Mouse (Mus musculus) liver, postnatal 0 days (tissue): ENCODE data around the gene Fxyd6. TPM values are rescaled to one million over a fixed set of nuclear protein-coding genes. Genes with fewer than 3 reads are reported as not detected.

Experiments used
- ATAC-seq: fragments of 200-750 bp; cut with Nextera tagmentation; 2 replicates; pipeline ENCODE4 v1.8.0; 2017; ENCODE audit warnings: mild to moderate bottlenecking, moderate library complexity
- DNase-seq: peaks from one replicate; pipeline ENCODE4 v3.0.0-alpha.2; 2016
- H3K27ac ChIP-seq: fragments of 300-500 bp; sonication (generic); 2 replicates; pipeline ENCODE4 v1.5.1; 2014; ENCODE audit warnings: antibody characterized with exemption, moderate library complexity, mild to moderate bottlenecking, low read depth
- H3K27me3 ChIP-seq: fragments of 300-500 bp; sonication (generic); 2 replicates; pipeline ENCODE4 v1.6.1; 2014; ENCODE audit warnings: low read length, control low read depth, mixed read lengths; ENCODE audit not compliant: insufficient read depth
- H3K36me3 ChIP-seq: fragments of 300-500 bp; sonication (generic); replicated peaks from 2 replicates; pipeline ENCODE4 v1.6.1; 2014; ENCODE audit warnings: mild to moderate bottlenecking, control low read depth, low read length, moderate library complexity, mixed read lengths; ENCODE audit not compliant: insufficient read depth
- H3K4me1 ChIP-seq: fragments of 300-500 bp; sonication (generic); 2 replicates; pipeline ENCODE4 v1.6.1; 2014; ENCODE audit warnings: antibody characterized with exemption, mild to moderate bottlenecking, control low read depth; ENCODE audit not compliant: insufficient read depth
- H3K4me2 ChIP-seq: fragments of 300-500 bp; sonication (generic); 2 replicates; pipeline ENCODE4 v1.6.1; 2014; ENCODE audit warnings: low read depth, mild to moderate bottlenecking, low read length, moderate library complexity, mixed read lengths
- H3K4me3 ChIP-seq: fragments of 300-500 bp; sonication (generic); 2 replicates; pipeline ENCODE4 v1.5.1; 2014; ENCODE audit warnings: low read depth, low read length
- H3K9ac ChIP-seq: fragments of 300-500 bp; sonication (generic); replicated peaks from 2 replicates; pipeline ENCODE4 v1.6.1; 2014; ENCODE audit warnings: mild to moderate bottlenecking, moderate library complexity
- H3K9me3 ChIP-seq: fragments of 300-500 bp; sonication (generic); 2 replicates; pipeline ENCODE4 v1.6.1; 2016; ENCODE audit warnings: mild to moderate bottlenecking, control low read depth, low read length, mixed read lengths
- CTCF ChIP-seq: sonication (generic); IDR thresholded peaks from 2 replicates; pipeline ENCODE4 v1.5.1; 2016; ENCODE audit warnings: antibody characterized with exemption, low read depth
- EP300 ChIP-seq: IDR thresholded peaks from 2 replicates; pipeline ENCODE4 v1.6.1; 2016; ENCODE audit warnings: antibody characterized with exemption, low read depth, mild to moderate bottlenecking
- WGBS: fragments of 180-500 bp; shearing (Covaris S2); extraction: QIAGEN DNeasy Blood & Tissue Kit; methylation state at CpG from one replicate; pipeline ENCODE4 v1.1.7; 2014; ENCODE audit not compliant: insufficient replicate concordance; 5-methylcytosine and 5-hydroxymethylcytosine counted together
- polyA plus RNA-seq: library from polyadenylated mRNA; unstranded; fragments of >200 nt; fragmentation: Nextera tagmentation; extraction: Ambion mirVana; gene quantifications from 2 replicates; pipeline ENCODE4 v1.2.1, GENCODE M21; 2015

Gene Fxyd6
- polyA plus RNA-seq, 1 experiment from 2014 or later, result 1.5 TPM

- Histone ChIP-seq H3K4me1 (peaks cover 3% of the 10 kb centered on the region; the same call in 1 of the 2 replicates), H3K27me3 (no peaks in the 10 kb centered on the region), H3K9me3 (no peaks in the 10 kb centered on the region), H3K27ac (no peak overlapping the region), H3K4me2 (no peak overlapping the region), H3K9ac (no peak overlapping the region), H3K36me3 (no peaks in the 10 kb centered on the region), H3K4me3 (no peak overlapping the region)
- TF ChIP-seq CTCF, result no peak
- TF ChIP-seq EP300, result no peak
- DNase-seq, result no peak
- ATAC-seq, result no peak
- WGBS, result 76% methylated on average over 8 of the region's 8 CpGs
These were observed 19.6 kb downstream of the Fxyd6 start for GRCm38 (mm10) chr9:45389596-45389995.

GRCm38 (mm10) chr9:45391299-45391698 lies 21.3 kb downstream of the Fxyd6 start:
- Histone ChIP-seq H3K9ac (no peak overlapping the region), H3K4me2 (no peak overlapping the region), H3K27ac (no peak overlapping the region), H3K4me3 (no peak overlapping the region), H3K27me3 (no peaks in the 10 kb centered on the region), H3K4me1 (peaks cover 3% of the 10 kb centered on the region; the same call in 1 of the 2 replicates), H3K9me3 (no peaks in the 10 kb centered on the region), H3K36me3 (no peaks in the 10 kb centered on the region)
- ATAC-seq, result no peak
- 56% methylated on average over 7 of the region's 7 CpGs for WGBS
- TF ChIP-seq CTCF (no peak), EP300 (no peak)
- no peak for DNase-seq

GRCm38 (mm10) chr9:45395218-45395617 lies 25.2 kb downstream of the Fxyd6 start:
- TF ChIP-seq CTCF, result no peak
- no peak for TF ChIP-seq EP300
- H3K4me2 ChIP-seq, result no peak overlapping the region
- WGBS, result 71% methylated on average over 6 of the region's 6 CpGs
- DNase-seq, result no peak
- H3K36me3 ChIP-seq, result no peaks in the 10 kb centered on the region
- H3K4me3 ChIP-seq, result no peak overlapping the region
- H3K9ac ChIP-seq, result no peak overlapping the region
- H3K9me3 ChIP-seq, result no peaks in the 10 kb centered on the region
- peaks cover 3% of the 10 kb centered on the region; the same call in 1 of the 2 replicates for H3K4me1 ChIP-seq
- no peaks in the 10 kb centered on the region for H3K27me3 ChIP-seq
- H3K27ac ChIP-seq, result no peak overlapping the region
- no peak for ATAC-seq

GRCm38 (mm10) chr9:45395796-45396195 lies 25.8 kb downstream of the Fxyd6 start:
- Histone ChIP-seq H3K9ac (no peak overlapping the region), H3K4me3 (no peak overlapping the region), H3K27ac (no peak overlapping the region), H3K4me2 (no peak overlapping the region), H3K9me3 (no peaks in the 10 kb centered on the region), H3K4me1 (peaks cover 3% of the 10 kb centered on the region; the same call in 1 of the 2 replicates), H3K36me3 (no peaks in the 10 kb centered on the region), H3K27me3 (no peaks in the 10 kb centered on the region)
- no peak for ATAC-seq
- DNase-seq, result no peak
- TF ChIP-seq EP300 (no peak), CTCF (no peak)
- 47% methylated on average over 3 of the region's 3 CpGs for WGBS

- Histone ChIP-seq H3K27me3 (peaks cover 5% of the 10 kb centered on the region; the same call in 1 of the 2 replicates), H3K4me2 (no peak overlapping the region), H3K27ac (no peak overlapping the region), H3K9me3 (no peaks in the 10 kb centered on the region), H3K4me1 (no peaks in the 10 kb centered on the region), H3K36me3 (no peaks in the 10 kb centered on the region), H3K4me3 (no peak overlapping the region), H3K9ac (no peak overlapping the region)
- DNase-seq, result no peak
- 38% methylated on average over 1 of the region's 1 CpGs for WGBS
- no peak for ATAC-seq
- TF ChIP-seq CTCF (no peak), EP300 (no peak)
These were observed 28.4 kb downstream of the Fxyd6 start for GRCm38 (mm10) chr9:45398336-45398735.

GRCm38 (mm10) chr9:45399434-45399833 lies 29.4 kb downstream of the Fxyd6 start, which contains the start of gene Fxyd2:
Gene Fxyd2, plus strand, starts transcription at chr9:45399669.
- Histone ChIP-seq H3K4me1 (no peaks in the 10 kb centered on the region), H3K9ac (no peak within 1 kb of the TSS), H3K4me2 (no peak within 1 kb of the TSS), H3K27ac (no peak within 1 kb of the TSS), H3K9me3 (no peaks in the 10 kb centered on the region), H3K36me3 (no peaks in the 10 kb centered on the region), H3K27me3 (peaks cover 5% of the 10 kb centered on the region; the same call in 1 of the 2 replicates), H3K4me3 (no peak within 1 kb of the TSS)
- ATAC-seq (no peak), DNase-seq (no peak)
- WGBS, result 73% methylated on average over 4 of the region's 4 CpGs
- TF ChIP-seq CTCF (no peak), EP300 (no peak)

- 53% methylated on average over 4 of the region's 4 CpGs for WGBS
- Histone ChIP-seq H3K9ac (no peak overlapping the region), H3K27ac (no peak overlapping the region), H3K4me1 (no peaks in the 10 kb centered on the region), H3K4me2 (no peak overlapping the region), H3K27me3 (peaks cover 5% of the 10 kb centered on the region; the same call in 1 of the 2 replicates), H3K36me3 (no peaks in the 10 kb centered on the region), H3K4me3 (no peak overlapping the region), H3K9me3 (no peaks in the 10 kb centered on the region)
- no peak for ATAC-seq
- TF ChIP-seq CTCF, result no peak
- TF ChIP-seq EP300, result no peak
- no peak for DNase-seq
These were observed 31.9 kb downstream of the Fxyd6 start for GRCm38 (mm10) chr9:45401851-45402250.
